Mouse (Mus musculus): ENCODE results near the gene H2-DMa. TPM values are rescaled to one million over a fixed set of nuclear protein-coding genes. Genes with fewer than 3 reads are reported as not detected.

Gene H2-DMa
- polyA plus RNA-seq, 1 experiment = 8.2 TPM

GRCm38 (mm10) chr17:34101604-34102032 is 17.7 kb upstream of the H2-DMa start:
- no peaks in the 10 kb centered on the region for H3K4me1 ChIP-seq (ENCODE audit: control insufficient read depth, insufficient read depth, low read length)
- no peak overlapping the region for H3K4me3 ChIP-seq (ENCODE audit: insufficient read depth, low read length)
- 0 out of 2 replicates have a peak, but pooled peaks have one; percentile 23 for TF ChIP-seq CTCF (IDR thresholded peaks at IDR 0.05; ENCODE audit: borderline replicate concordance, insufficient read depth, low read length)
- no peak for TF ChIP-seq POLR2A (IDR thresholded peaks at IDR 0.05; ENCODE audit: low read depth, low read length)
- H3K27ac ChIP-seq (ENCODE audit: insufficient read depth, low read length) = no peak overlapping the region

- no peak overlapping the region for H3K4me3 ChIP-seq (ENCODE audit: insufficient read depth, low read length)
- TF ChIP-seq CTCF (IDR thresholded peaks at IDR 0.05; ENCODE audit: borderline replicate concordance, insufficient read depth, low read length) (no peak), POLR2A (IDR thresholded peaks at IDR 0.05; ENCODE audit: low read depth, low read length) (no peak)
- no peaks in the 10 kb centered on the region for H3K4me1 ChIP-seq (ENCODE audit: control insufficient read depth, insufficient read depth, low read length)
- H3K27ac ChIP-seq (ENCODE audit: insufficient read depth, low read length) = no peak overlapping the region
Observed at GRCm38 (mm10) chr17:34102831-34103230, 16.5 kb upstream of the H2-DMa start.

GRCm38 (mm10) chr17:34104804-34105203 is 14.5 kb upstream of the H2-DMa start:
- TF ChIP-seq CTCF (IDR thresholded peaks at IDR 0.05; ENCODE audit: borderline replicate concordance, insufficient read depth, low read length) (no peak), POLR2A (IDR thresholded peaks at IDR 0.05; ENCODE audit: low read depth, low read length) (no peak)
- Histone ChIP-seq H3K27ac (ENCODE audit: insufficient read depth, low read length) (no peak overlapping the region), H3K4me3 (ENCODE audit: insufficient read depth, low read length) (no peak overlapping the region), H3K4me1 (ENCODE audit: control insufficient read depth, insufficient read depth, low read length) (no peaks in the 10 kb centered on the region)

- TF ChIP-seq CTCF (IDR thresholded peaks at IDR 0.05; ENCODE audit: borderline replicate concordance, insufficient read depth, low read length) = no peak
- TF ChIP-seq POLR2A (IDR thresholded peaks at IDR 0.05; ENCODE audit: low read depth, low read length) = no peak
- Histone ChIP-seq H3K27ac (ENCODE audit: insufficient read depth, low read length) (no peak overlapping the region), H3K4me1 (ENCODE audit: control insufficient read depth, insufficient read depth, low read length) (no peaks in the 10 kb centered on the region), H3K4me3 (ENCODE audit: insufficient read depth, low read length) (no peak overlapping the region)
Observed at GRCm38 (mm10) chr17:34106555-34106954, 12.8 kb upstream of the H2-DMa start.

GRCm38 (mm10) chr17:34107109-34107867 is 12.1 kb upstream of the H2-DMa start:
- H3K4me3 ChIP-seq (ENCODE audit: insufficient read depth, low read length) = no peak overlapping the region
- TF ChIP-seq POLR2A (IDR thresholded peaks at IDR 0.05; ENCODE audit: low read depth, low read length) (0 out of 2 replicates have a peak, but pooled peaks have one; percentile 42), CTCF (IDR thresholded peaks at IDR 0.05; ENCODE audit: borderline replicate concordance, insufficient read depth, low read length) (no peak)

GRCm38 (mm10) chr17:34108460-34108859 is 10.9 kb upstream of the H2-DMa start:
- no peak overlapping the region for H3K27ac ChIP-seq (ENCODE audit: insufficient read depth, low read length)
- no peaks in the 10 kb centered on the region for H3K4me1 ChIP-seq (ENCODE audit: control insufficient read depth, insufficient read depth, low read length)
- no peak for TF ChIP-seq CTCF (IDR thresholded peaks at IDR 0.05; ENCODE audit: borderline replicate concordance, insufficient read depth, low read length)
- TF ChIP-seq POLR2A (IDR thresholded peaks at IDR 0.05; ENCODE audit: low read depth, low read length) = no peak
- no peak overlapping the region for H3K4me3 ChIP-seq (ENCODE audit: insufficient read depth, low read length)

More at GRCm38 (mm10) chr17:34107109-34107867, 12.1 kb upstream of the H2-DMa start:
- Histone ChIP-seq H3K4me1 (ENCODE audit: control insufficient read depth, insufficient read depth, low read length) (no peaks in the 10 kb centered on the region), H3K27ac (ENCODE audit: insufficient read depth, low read length) (no peak overlapping the region)

GRCm38 (mm10) chr17:34109038-34109805 is 10.1 kb upstream of the H2-DMa start:
- H3K27ac ChIP-seq (ENCODE audit: insufficient read depth, low read length) = no peak overlapping the region
- no peak overlapping the region for H3K4me3 ChIP-seq (ENCODE audit: insufficient read depth, low read length)
- H3K4me1 ChIP-seq (ENCODE audit: control insufficient read depth, insufficient read depth, low read length) = no peaks in the 10 kb centered on the region
- TF ChIP-seq CTCF (IDR thresholded peaks at IDR 0.05; ENCODE audit: borderline replicate concordance, insufficient read depth, low read length) (no peak), POLR2A (IDR thresholded peaks at IDR 0.05; ENCODE audit: low read depth, low read length) (peak; percentile 1; the same call in 1 of the 2 replicates)

GRCm38 (mm10) chr17:34109806-34110195 is 9.5 kb upstream of the H2-DMa start:
- H3K4me3 ChIP-seq (ENCODE audit: insufficient read depth, low read length) = no peak overlapping the region
- H3K27ac ChIP-seq (ENCODE audit: insufficient read depth, low read length) = no peak overlapping the region
- TF ChIP-seq CTCF (IDR thresholded peaks at IDR 0.05; ENCODE audit: borderline replicate concordance, insufficient read depth, low read length) = no peak
- 0 out of 2 replicates have a peak, but pooled peaks cover 2% of the 10 kb centered on the region for H3K4me1 ChIP-seq (ENCODE audit: control insufficient read depth, insufficient read depth, low read length)

- peak overlapping the region; percentile 16; the same call in 1 of the 2 replicates for H3K27ac ChIP-seq (ENCODE audit: insufficient read depth, low read length)
- peaks cover 6% of the 10 kb centered on the region; the same call in 1 of the 2 replicates for H3K4me1 ChIP-seq (ENCODE audit: control insufficient read depth, insufficient read depth, low read length)
- H3K4me3 ChIP-seq (ENCODE audit: insufficient read depth, low read length) = no peak overlapping the region
- no peak for TF ChIP-seq POLR2A (IDR thresholded peaks at IDR 0.05; ENCODE audit: low read depth, low read length)
- TF ChIP-seq CTCF (IDR thresholded peaks at IDR 0.05; ENCODE audit: borderline replicate concordance, insufficient read depth, low read length) = no peak
Observed at GRCm38 (mm10) chr17:34110309-34110708, 9.0 kb upstream of the H2-DMa start.

- H3K27ac ChIP-seq (ENCODE audit: insufficient read depth, low read length) = no peak overlapping the region
- H3K4me1 ChIP-seq (ENCODE audit: control insufficient read depth, insufficient read depth, low read length) = peaks cover 11% of the 10 kb centered on the region; the same call in 1 of the 2 replicates
- H3K4me3 ChIP-seq (ENCODE audit: insufficient read depth, low read length) = no peak overlapping the region
- TF ChIP-seq CTCF (IDR thresholded peaks at IDR 0.05; ENCODE audit: borderline replicate concordance, insufficient read depth, low read length) = no peak
- no peak for TF ChIP-seq POLR2A (IDR thresholded peaks at IDR 0.05; ENCODE audit: low read depth, low read length)
Observed at GRCm38 (mm10) chr17:34114114-34114513, 5.2 kb upstream of the H2-DMa start.

Measured in embryonic fibroblast, embryonic 13.5 days (primary cell).